Mouse (Mus musculus): ENCODE results near the gene Gpr107.

- TF ChIP-seq CTCF (IDR thresholded peaks at IDR 0.05; ENCODE audit: low read depth) (no peak), EP300 (IDR thresholded peaks at IDR 0.05; ENCODE audit: low read depth) (no peak)
Measured at GRCm38 (mm10) chr2:31202956-31203355, 50.8 kb downstream of the Gpr107 start.

Data from liver, postnatal 0 days (tissue).